Mouse (Mus musculus): ENCODE data around the gene Gm20388. TPM values are rescaled to one million over a fixed set of nuclear protein-coding genes. Genes with fewer than 3 reads are reported as not detected.
A peak's percentile ranks its signal among the peaks of the same experiment; 100 is the strongest.

Gm20388 gene
- polyA plus RNA-seq, 1 experiment from 2014 or later, result not detected

DNA sequence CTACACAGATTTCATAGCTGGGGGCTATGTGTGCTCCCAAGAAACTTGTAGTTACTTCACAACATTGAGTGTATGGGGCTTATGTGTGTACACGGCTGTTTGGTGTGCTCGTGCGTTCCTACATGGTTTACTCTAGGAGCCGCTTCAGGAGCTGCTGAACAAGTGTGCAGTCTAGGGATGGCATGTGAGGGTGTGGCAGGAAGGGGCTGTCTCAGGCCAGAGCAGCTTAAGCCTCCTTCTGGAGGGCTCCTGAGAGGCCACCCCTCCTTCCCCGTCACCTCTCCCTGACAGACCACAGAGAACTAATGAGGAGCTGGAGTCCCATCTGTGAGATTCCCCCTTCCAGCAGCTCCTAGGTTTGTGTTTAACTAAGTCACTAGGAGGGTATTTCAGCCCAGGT, 2077.3 kb downstream of the Gm20388 start:
- Histone ChIP-seq H3K27me3 (replicated peaks) (no peaks in the 10 kb centered on the region), H3K36me3 (peaks cover 100% of the 10 kb centered on the region), H3K27ac (no peak overlapping the region), H3K9ac (no peak overlapping the region), H3K4me2 (no peak overlapping the region), H3K9me3 (replicated peaks) (no peaks in the 10 kb centered on the region), H3K4me3 (no peak overlapping the region), H3K4me1 (no peaks in the 10 kb centered on the region)
- no peak for ATAC-seq
- 87% methylated on average over 5 of the region's 5 CpGs for WGBS (ENCODE audit: insufficient replicate concordance)

GRCm38 (mm10) chr8:121990506-121991255, 2080.0 kb downstream of the Gm20388 start:
- H3K9me3 ChIP-seq (replicated peaks), result no peaks in the 10 kb centered on the region
- H3K4me3 ChIP-seq, result no peak overlapping the region
- no peak overlapping the region for H3K27ac ChIP-seq
- no peak for ATAC-seq
- H3K27me3 ChIP-seq (replicated peaks), result no peaks in the 10 kb centered on the region
- H3K9ac ChIP-seq, result no peak overlapping the region
- peaks cover 6% of the 10 kb centered on the region; the same call in 1 of the 2 replicates for H3K4me1 ChIP-seq
- H3K4me2 ChIP-seq, result no peak overlapping the region
- 84% methylated on average over 9 of the region's 9 CpGs for WGBS (ENCODE audit: insufficient replicate concordance)
- peaks cover 99% of the 10 kb centered on the region for H3K36me3 ChIP-seq

GRCm38 (mm10) chr8:121991611-121992010, 2081.0 kb downstream of the Gm20388 start:
- peaks cover 99% of the 10 kb centered on the region for H3K36me3 ChIP-seq
- H3K27me3 ChIP-seq (replicated peaks), result no peaks in the 10 kb centered on the region
- H3K4me1 ChIP-seq, result peaks cover 6% of the 10 kb centered on the region; the same call in 1 of the 2 replicates
- H3K4me2 ChIP-seq, result no peak overlapping the region
- 83% methylated on average over 7 of the region's 7 CpGs for WGBS (ENCODE audit: insufficient replicate concordance)
- no peak for ATAC-seq
- no peaks in the 10 kb centered on the region for H3K9me3 ChIP-seq (replicated peaks)
- H3K27ac ChIP-seq, result no peak overlapping the region
- H3K9ac ChIP-seq, result no peak overlapping the region
- H3K4me3 ChIP-seq, result no peak overlapping the region

DNA sequence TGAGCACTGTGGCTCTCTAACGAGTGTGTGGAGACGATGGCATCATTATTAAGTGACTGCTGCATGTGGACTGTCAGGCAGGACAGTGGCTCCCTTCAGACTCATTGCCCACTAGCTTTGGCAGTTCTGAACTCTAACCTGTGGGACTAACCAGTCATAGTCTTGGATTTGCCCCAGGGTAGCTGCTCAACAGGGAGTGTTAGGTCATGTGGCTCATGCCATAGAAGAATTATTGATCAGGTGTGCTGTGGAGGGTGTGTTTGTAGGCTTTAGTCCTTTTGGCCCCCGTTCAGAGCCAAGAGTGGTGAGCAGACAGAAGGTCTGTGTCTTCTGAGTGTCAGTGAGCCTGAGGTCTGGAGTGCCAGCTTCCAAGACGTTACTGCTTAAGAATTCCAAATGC, 2082.3 kb downstream of the Gm20388 start:
- Histone ChIP-seq H3K4me3 (no peak overlapping the region), H3K27me3 (replicated peaks) (no peaks in the 10 kb centered on the region), H3K36me3 (peaks cover 99% of the 10 kb centered on the region), H3K4me2 (no peak overlapping the region), H3K4me1 (peaks cover 6% of the 10 kb centered on the region; the same call in 1 of the 2 replicates), H3K9me3 (replicated peaks) (no peaks in the 10 kb centered on the region), H3K9ac (no peak overlapping the region), H3K27ac (no peak overlapping the region)
- no peak for ATAC-seq
- 78% methylated on average over 4 of the region's 4 CpGs for WGBS (ENCODE audit: insufficient replicate concordance)

GRCm38 (mm10) chr8:121995112-121995511, 2084.5 kb downstream of the Gm20388 start:
- Histone ChIP-seq H3K4me1 (peaks cover 6% of the 10 kb centered on the region; the same call in 1 of the 2 replicates), H3K4me2 (no peak overlapping the region), H3K27ac (no peak overlapping the region), H3K9me3 (replicated peaks) (no peaks in the 10 kb centered on the region), H3K36me3 (peaks cover 99% of the 10 kb centered on the region), H3K4me3 (no peak overlapping the region), H3K27me3 (replicated peaks) (no peaks in the 10 kb centered on the region), H3K9ac (no peak overlapping the region)
- WGBS (ENCODE audit: insufficient replicate concordance), result 79% methylated on average over 4 of the region's 4 CpGs
- no peak for ATAC-seq

GRCm38 (mm10) chr8:121995895-121996294, 2085.3 kb downstream of the Gm20388 start:
- no peak overlapping the region for H3K4me3 ChIP-seq
- H3K27ac ChIP-seq, result no peak overlapping the region
- H3K9ac ChIP-seq, result no peak overlapping the region
- peak; percentile 37; the same call in 1 of the 2 replicates for ATAC-seq
- no peaks in the 10 kb centered on the region for H3K9me3 ChIP-seq (replicated peaks)
- 76% methylated on average over 3 of the region's 3 CpGs for whole genome bisulfite sequencing (ENCODE audit: insufficient replicate concordance)
- no peak overlapping the region for H3K4me2 ChIP-seq
- no peaks in the 10 kb centered on the region for H3K27me3 ChIP-seq (replicated peaks)
- peaks cover 99% of the 10 kb centered on the region for H3K36me3 ChIP-seq
- peaks cover 6% of the 10 kb centered on the region; the same call in 1 of the 2 replicates for H3K4me1 ChIP-seq

- Histone ChIP-seq H3K4me2 (no peak overlapping the region), H3K27ac (no peak overlapping the region), H3K9me3 (replicated peaks) (no peaks in the 10 kb centered on the region), H3K36me3 (peaks cover 99% of the 10 kb centered on the region), H3K4me3 (no peak overlapping the region), H3K27me3 (replicated peaks) (no peaks in the 10 kb centered on the region), H3K4me1 (peaks cover 6% of the 10 kb centered on the region; the same call in 1 of the 2 replicates), H3K9ac (no peak overlapping the region)
- 91% methylated on average over 4 of the region's 4 CpGs for WGBS (ENCODE audit: insufficient replicate concordance)
- no peak for ATAC-seq
Measured at GRCm38 (mm10) chr8:121998631-121999030, 2088.0 kb downstream of the Gm20388 start.

DNA sequence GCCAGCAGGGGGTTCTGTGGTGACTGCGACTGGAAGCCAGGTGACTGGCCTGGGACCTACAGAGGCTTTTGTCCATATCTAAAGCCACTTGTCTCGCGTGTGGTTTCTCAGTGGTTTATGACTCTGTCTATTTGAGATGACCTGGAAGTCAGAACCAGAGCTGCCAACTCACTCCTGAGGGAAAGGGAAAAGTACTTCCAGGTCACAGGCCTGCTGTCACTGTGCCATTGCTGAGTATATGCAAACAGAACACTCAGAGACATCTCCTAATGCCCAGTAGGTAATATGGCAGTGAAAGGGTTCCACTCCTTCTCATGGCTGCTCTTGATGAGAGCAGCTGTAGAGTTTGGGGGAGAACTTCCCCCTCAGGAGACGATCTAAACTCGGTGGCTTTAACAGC, 2088.6 kb downstream of the Gm20388 start:
- Histone ChIP-seq H3K9ac (no peak overlapping the region), H3K27ac (no peak overlapping the region), H3K4me2 (no peak overlapping the region), H3K4me3 (no peak overlapping the region), H3K4me1 (peaks cover 11% of the 10 kb centered on the region; the same call in 1 of the 2 replicates), H3K9me3 (replicated peaks) (no peaks in the 10 kb centered on the region), H3K36me3 (peaks cover 100% of the 10 kb centered on the region), H3K27me3 (replicated peaks) (no peaks in the 10 kb centered on the region)
- no peak for ATAC-seq
- 74% methylated on average over 5 of the region's 5 CpGs for WGBS (ENCODE audit: insufficient replicate concordance)

DNA sequence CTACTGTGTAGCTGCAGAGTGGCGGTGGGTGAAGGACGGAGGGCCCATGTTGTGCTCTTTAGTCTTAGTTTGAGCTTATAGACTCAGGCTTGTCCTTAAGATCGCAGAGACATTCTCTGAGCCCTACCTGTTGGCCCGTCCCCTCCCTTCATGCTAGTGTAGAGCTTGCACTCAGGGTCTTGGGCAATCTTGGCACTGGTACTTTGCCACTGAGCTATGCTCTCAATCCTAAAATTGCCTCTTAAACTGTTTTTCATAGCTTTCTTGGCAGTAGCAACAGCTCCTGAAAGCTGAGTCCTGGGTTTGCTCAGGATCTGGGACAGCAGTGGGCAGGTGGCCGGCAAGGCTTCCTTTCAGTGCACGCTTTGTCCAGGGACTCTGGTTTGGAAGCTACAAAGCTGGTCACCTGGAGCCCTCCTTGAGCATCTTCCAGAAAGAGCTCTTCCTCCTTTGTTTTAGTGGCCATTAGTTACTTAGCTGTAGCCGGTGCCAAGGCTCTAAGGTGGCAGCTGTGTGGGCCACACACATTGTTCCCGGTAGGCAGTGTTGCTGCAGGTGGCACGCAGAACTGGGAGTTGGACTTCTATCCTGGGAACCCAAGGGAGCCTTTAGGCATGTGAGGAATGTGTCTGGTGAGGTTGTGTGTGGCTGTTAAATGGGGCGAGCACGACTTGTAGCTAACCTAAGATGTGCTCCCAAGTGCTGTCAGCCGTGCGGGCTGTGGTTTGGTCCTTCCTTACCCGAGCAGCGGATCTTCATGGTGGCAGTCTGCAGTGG, 2090.9 kb downstream of the Gm20388 start:
- no peak for ATAC-seq
- no peaks in the 10 kb centered on the region for H3K9me3 ChIP-seq (replicated peaks)
- H3K27me3 ChIP-seq (replicated peaks), result no peaks in the 10 kb centered on the region
- H3K27ac ChIP-seq, result no peak overlapping the region
- peaks cover 96% of the 10 kb centered on the region for H3K36me3 ChIP-seq
- no peak overlapping the region for H3K4me2 ChIP-seq
- H3K9ac ChIP-seq, result no peak overlapping the region
- no peak overlapping the region for H3K4me3 ChIP-seq
- H3K4me1 ChIP-seq, result 0 out of 2 replicates have a peak, but pooled peaks cover 6% of the 10 kb centered on the region
- WGBS (ENCODE audit: insufficient replicate concordance), result 89% methylated on average over 15 of the region's 15 CpGs

GRCm38 (mm10) chr8:122003646-122004045, 2093.0 kb downstream of the Gm20388 start:
- ATAC-seq, result no peak
- H3K27me3 ChIP-seq (replicated peaks), result no peaks in the 10 kb centered on the region
- no peak overlapping the region for H3K4me3 ChIP-seq
- no peaks in the 10 kb centered on the region for H3K9me3 ChIP-seq (replicated peaks)
- H3K27ac ChIP-seq, result no peak overlapping the region
- no peak overlapping the region for H3K9ac ChIP-seq
- WGBS (ENCODE audit: insufficient replicate concordance), result 81% methylated on average over 8 of the region's 8 CpGs
- peaks cover 96% of the 10 kb centered on the region for H3K36me3 ChIP-seq
- H3K4me2 ChIP-seq, result no peak overlapping the region
- 0 out of 2 replicates have a peak, but pooled peaks cover 6% of the 10 kb centered on the region for H3K4me1 ChIP-seq

DNA sequence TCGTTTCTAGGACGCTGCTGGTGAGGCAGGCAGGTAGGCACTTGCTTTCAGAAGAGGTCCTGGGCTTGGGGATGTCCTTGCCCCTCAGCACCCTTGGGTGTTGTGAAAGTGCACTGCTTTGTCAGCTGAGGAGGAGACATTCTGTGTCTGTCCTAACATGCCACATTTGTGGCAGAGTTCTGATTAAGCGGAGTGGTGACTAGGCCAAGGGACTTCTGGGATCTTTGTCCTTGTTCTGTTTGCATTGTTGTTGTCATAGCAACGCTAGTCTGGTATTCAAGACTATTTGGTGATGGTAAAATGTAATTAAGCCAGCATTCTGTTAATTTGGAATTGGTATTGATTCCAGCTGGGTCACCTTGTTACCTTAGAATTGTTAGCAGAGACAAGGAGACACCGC, 2093.5 kb downstream of the Gm20388 start:
- Histone ChIP-seq H3K4me2 (no peak overlapping the region), H3K4me3 (no peak overlapping the region), H3K27ac (no peak overlapping the region), H3K27me3 (replicated peaks) (no peaks in the 10 kb centered on the region), H3K9ac (no peak overlapping the region), H3K36me3 (peaks cover 96% of the 10 kb centered on the region), H3K9me3 (replicated peaks) (no peaks in the 10 kb centered on the region), H3K4me1 (0 out of 2 replicates have a peak, but pooled peaks cover 6% of the 10 kb centered on the region)
- no peak for ATAC-seq
- 84% methylated on average over 5 of the region's 5 CpGs for WGBS (ENCODE audit: insufficient replicate concordance)

All from liver, embryonic 12.5 days (tissue).